Mouse (Mus musculus): ENCODE measurements around the gene Tnrc18. TPM values are rescaled to one million over a fixed set of nuclear protein-coding genes. Genes with fewer than 3 reads are reported as not detected.
A peak's percentile ranks its signal among the peaks of the same experiment; 100 is the strongest.

The Tnrc18 gene
- polyA plus RNA-seq, 1 experiment = 48.6 TPM

GRCm38 (mm10) chr5:142820276-142821265, 3.1 kb upstream of the Tnrc18 start:
- H3K27ac ChIP-seq (ENCODE audit: control insufficient read depth, insufficient read depth, low read length) = peak overlapping the region; percentile 59
- peaks cover 41% of the 10 kb centered on the region for H3K27me3 ChIP-seq (ENCODE audit: control insufficient read depth, insufficient read depth, low read length)
- 1% methylated on average over 53 of the region's 53 CpGs for WGBS
- H3K36me3 ChIP-seq (ENCODE audit: control insufficient read depth, insufficient read depth, low read length) = no peaks in the 10 kb centered on the region
- DNase-seq = no peak
- TF ChIP-seq CTCF (IDR thresholded peaks at IDR 0.05; ENCODE audit: borderline replicate concordance, control insufficient read depth, extremely low read depth, insufficient read depth, low read length, poor library complexity) (no peak), POLR2A (IDR thresholded peaks at IDR 0.05; ENCODE audit: control insufficient read depth, extremely low read depth, insufficient read depth, low read length, poor library complexity) (no peak)
- H3K4me1 ChIP-seq (replicated peaks; ENCODE audit: control insufficient read depth, insufficient read depth, low read length) = peaks cover 10% of the 10 kb centered on the region
- H3K4me3 ChIP-seq (ENCODE audit: control insufficient read depth, insufficient read depth, low read length) = peak overlapping the region; percentile 36

- WGBS = 2% methylated on average over 36 of the region's 36 CpGs
- peak overlapping the region; percentile 59; the same call in 1 of the 2 replicates for H3K27ac ChIP-seq (ENCODE audit: control insufficient read depth, insufficient read depth, low read length)
- peak overlapping the region; percentile 36 for H3K4me3 ChIP-seq (ENCODE audit: control insufficient read depth, insufficient read depth, low read length)
- H3K4me1 ChIP-seq (replicated peaks; ENCODE audit: control insufficient read depth, insufficient read depth, low read length) = peaks cover 18% of the 10 kb centered on the region
- TF ChIP-seq POLR2A (IDR thresholded peaks at IDR 0.05; ENCODE audit: control insufficient read depth, extremely low read depth, insufficient read depth, low read length, poor library complexity) = no peak
- no peak for TF ChIP-seq CTCF (IDR thresholded peaks at IDR 0.05; ENCODE audit: borderline replicate concordance, control insufficient read depth, extremely low read depth, insufficient read depth, low read length, poor library complexity)
- no peak for DNase-seq
- peaks cover 46% of the 10 kb centered on the region for H3K27me3 ChIP-seq (ENCODE audit: control insufficient read depth, insufficient read depth, low read length)
- H3K36me3 ChIP-seq (ENCODE audit: control insufficient read depth, insufficient read depth, low read length) = no peaks in the 10 kb centered on the region
These were observed 2.2 kb upstream of the Tnrc18 start for GRCm38 (mm10) chr5:142819385-142820275.

GRCm38 (mm10) chr5:142818435-142819360, 1.2 kb upstream of the Tnrc18 start:
- no peak for DNase-seq
- Histone ChIP-seq H3K27me3 (ENCODE audit: control insufficient read depth, insufficient read depth, low read length) (peaks cover 52% of the 10 kb centered on the region), H3K27ac (ENCODE audit: control insufficient read depth, insufficient read depth, low read length) (peak overlapping the region; percentile 60; the same call in 1 of the 2 replicates), H3K4me1 (replicated peaks; ENCODE audit: control insufficient read depth, insufficient read depth, low read length) (peaks cover 18% of the 10 kb centered on the region), H3K4me3 (ENCODE audit: control insufficient read depth, insufficient read depth, low read length) (peak overlapping the region; percentile 21; the same call in 1 of the 2 replicates), H3K36me3 (ENCODE audit: control insufficient read depth, insufficient read depth, low read length) (no peaks in the 10 kb centered on the region)
- WGBS = under 1% methylated on average over 43 of the region's 43 CpGs
- no peak for TF ChIP-seq CTCF (IDR thresholded peaks at IDR 0.05; ENCODE audit: borderline replicate concordance, control insufficient read depth, extremely low read depth, insufficient read depth, low read length, poor library complexity)
- no peak for TF ChIP-seq POLR2A (IDR thresholded peaks at IDR 0.05; ENCODE audit: control insufficient read depth, extremely low read depth, insufficient read depth, low read length, poor library complexity)

- TF ChIP-seq CTCF (IDR thresholded peaks at IDR 0.05; ENCODE audit: borderline replicate concordance, control insufficient read depth, extremely low read depth, insufficient read depth, low read length, poor library complexity) = no peak
- TF ChIP-seq POLR2A (IDR thresholded peaks at IDR 0.05; ENCODE audit: control insufficient read depth, extremely low read depth, insufficient read depth, low read length, poor library complexity) = no peak
- Histone ChIP-seq H3K27me3 (ENCODE audit: control insufficient read depth, insufficient read depth, low read length) (peaks cover 46% of the 10 kb centered on the region), H3K36me3 (ENCODE audit: control insufficient read depth, insufficient read depth, low read length) (no peaks in the 10 kb centered on the region), H3K4me1 (replicated peaks; ENCODE audit: control insufficient read depth, insufficient read depth, low read length) (peaks cover 18% of the 10 kb centered on the region), H3K4me3 (ENCODE audit: control insufficient read depth, insufficient read depth, low read length) (peak overlapping the region; percentile 52), H3K27ac (ENCODE audit: control insufficient read depth, insufficient read depth, low read length) (peak overlapping the region; percentile 21; the same call in 1 of the 2 replicates)
- DNase-seq = peak; percentile 40
- WGBS = under 1% methylated on average over 71 of the region's 71 CpGs
These were observed 495 bp downstream of the Tnrc18 start for GRCm38 (mm10) chr5:142816811-142817523.
